Mouse (Mus musculus) liver, embryonic 14.5 days (tissue): ENCODE measurements at regions not wholly inside any gene's neighbourhood (a gene's known extent, or its start where the extent isn't known, plus 50 kb on each side); places are given as distances from the start of the nearest gene placed in this dataset.

Experiments used
- CTCF ChIP-seq: IDR thresholded peaks from 2 replicates; pipeline ENCODE4 v1.5.1; 2016; ENCODE audit warnings: antibody characterized with exemption, low read depth, control low read depth
- EP300 ChIP-seq: IDR thresholded peaks from 2 replicates; pipeline ENCODE4 v1.6.1; 2016; ENCODE audit warnings: antibody characterized with exemption, low read depth

- TF ChIP-seq EP300 (no peak), CTCF (no peak)
Measured at GRCm38 (mm10) chr15:56801933-56802332, 675.5 kb downstream of the Slc22a22 start.
